Mouse (Mus musculus): ENCODE results near the gene Chst1. TPM values are rescaled to one million over a fixed set of nuclear protein-coding genes. Genes with fewer than 3 reads are reported as not detected.

Chst1 gene
- polyA plus RNA-seq, 1 experiment, result 5.5 TPM

DNA sequence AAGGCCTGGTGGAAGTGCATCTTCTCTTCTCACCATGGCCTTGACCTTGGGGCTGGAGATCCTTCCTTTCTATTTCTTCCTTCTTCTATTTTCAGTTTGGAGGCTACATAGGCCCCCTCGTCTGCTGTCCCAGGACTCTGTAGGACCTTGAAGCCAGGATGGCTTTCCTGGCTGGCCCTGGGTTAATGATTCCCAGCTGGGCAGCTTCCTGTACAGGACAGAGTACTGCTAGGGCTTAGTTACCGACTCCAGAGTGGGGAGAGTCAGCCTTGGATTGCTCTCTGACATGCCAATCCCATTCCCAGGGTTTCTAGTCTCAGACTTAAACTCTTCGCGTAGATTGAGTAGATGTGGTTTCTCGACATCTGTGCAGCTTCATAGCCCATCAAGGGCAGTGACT lies 16.9 kb upstream of the Chst1 start:
- H3K27me3 ChIP-seq (ENCODE audit: control insufficient read depth, insufficient read depth, low read length), result no peaks in the 10 kb centered on the region
- TF ChIP-seq POLR2A (IDR thresholded peaks at IDR 0.05; ENCODE audit: low read depth, low read length) (no peak), CTCF (IDR thresholded peaks at IDR 0.05; ENCODE audit: extremely low read depth, insufficient read length, insufficient replicate concordance, low read depth, low read length) (no peak)
- no peak overlapping the region for H3K4me3 ChIP-seq (ENCODE audit: low read depth, low read length)
- no peak overlapping the region for H3K27ac ChIP-seq (ENCODE audit: insufficient read depth, low read depth, low read length)
- WGBS, result 65% methylated on average over 5 of the region's 5 CpGs
- no peaks in the 10 kb centered on the region for H3K4me1 ChIP-seq (ENCODE audit: control insufficient read depth, insufficient read depth, insufficient read length, low read length)
- no peaks in the 10 kb centered on the region for H3K36me3 ChIP-seq (ENCODE audit: control insufficient read depth, insufficient read depth, low read length)

DNA sequence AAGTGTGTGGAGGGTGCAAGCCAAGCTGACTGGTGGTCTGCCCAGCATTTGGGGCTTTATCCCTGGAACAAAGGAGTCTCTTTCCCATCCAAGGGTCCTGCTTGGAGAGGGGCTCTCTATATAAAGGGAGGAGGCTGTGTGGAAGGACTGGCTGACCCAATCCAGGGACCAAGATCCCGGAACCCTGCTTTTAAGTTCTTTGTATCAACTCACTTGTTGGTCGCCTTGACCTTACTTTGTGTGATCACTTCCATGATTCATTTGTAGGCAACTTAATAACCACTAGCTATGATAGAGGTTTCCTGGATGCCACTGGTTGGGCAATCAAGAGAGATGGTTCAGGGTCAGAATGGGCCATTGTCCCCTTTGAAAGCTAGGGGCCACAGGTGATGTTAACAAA lies 11.7 kb upstream of the Chst1 start:
- no peak for TF ChIP-seq POLR2A (IDR thresholded peaks at IDR 0.05; ENCODE audit: low read depth, low read length)
- no peak for TF ChIP-seq CTCF (IDR thresholded peaks at IDR 0.05; ENCODE audit: extremely low read depth, insufficient read length, insufficient replicate concordance, low read depth, low read length)
- WGBS, result 88% methylated on average over 2 of the region's 2 CpGs
- Histone ChIP-seq H3K4me1 (ENCODE audit: control insufficient read depth, insufficient read depth, insufficient read length, low read length) (no peaks in the 10 kb centered on the region), H3K36me3 (ENCODE audit: control insufficient read depth, insufficient read depth, low read length) (no peaks in the 10 kb centered on the region), H3K4me3 (ENCODE audit: low read depth, low read length) (no peak overlapping the region), H3K27me3 (ENCODE audit: control insufficient read depth, insufficient read depth, low read length) (no peaks in the 10 kb centered on the region), H3K27ac (ENCODE audit: insufficient read depth, low read depth, low read length) (no peak overlapping the region)

GRCm38 (mm10) chr2:92594929-92595730 lies 4.4 kb upstream of the Chst1 start:
- no peaks in the 10 kb centered on the region for H3K36me3 ChIP-seq (ENCODE audit: control insufficient read depth, insufficient read depth, low read length)
- H3K27ac ChIP-seq (ENCODE audit: insufficient read depth, low read depth, low read length), result no peak overlapping the region
- peaks cover 8% of the 10 kb centered on the region for H3K27me3 ChIP-seq (ENCODE audit: control insufficient read depth, insufficient read depth, low read length)
- H3K4me1 ChIP-seq (ENCODE audit: control insufficient read depth, insufficient read depth, insufficient read length, low read length), result no peaks in the 10 kb centered on the region
- H3K4me3 ChIP-seq (ENCODE audit: low read depth, low read length), result no peak overlapping the region
- WGBS, result 55% methylated on average over 11 of the region's 11 CpGs
- TF ChIP-seq POLR2A (IDR thresholded peaks at IDR 0.05; ENCODE audit: low read depth, low read length) (no peak), CTCF (IDR thresholded peaks at IDR 0.05; ENCODE audit: extremely low read depth, insufficient read length, insufficient replicate concordance, low read depth, low read length) (no peak)

DNA sequence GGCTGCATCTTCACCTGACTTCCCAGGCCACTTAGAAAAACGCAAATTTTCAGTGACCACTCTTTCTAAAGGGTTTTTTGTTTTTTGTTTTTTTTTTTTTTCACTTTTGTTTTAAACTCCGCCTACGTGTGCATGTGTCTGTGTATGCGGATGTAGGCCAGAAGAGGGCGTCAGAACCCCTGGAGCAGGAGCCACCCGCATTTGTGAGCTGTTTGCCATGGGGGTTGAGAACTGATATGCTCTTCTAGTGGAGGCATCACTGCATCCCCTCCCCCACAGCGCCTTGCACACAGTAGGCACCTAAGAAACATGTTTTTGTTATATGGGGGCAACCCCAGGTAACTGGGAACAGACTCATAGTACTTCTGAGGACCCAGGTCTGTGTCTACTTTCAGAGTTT lies 2.2 kb upstream of the Chst1 start:
- WGBS, result 15% methylated on average over 7 of the region's 7 CpGs
- Histone ChIP-seq H3K27ac (ENCODE audit: insufficient read depth, low read depth, low read length) (no peak overlapping the region), H3K4me3 (ENCODE audit: low read depth, low read length) (no peak overlapping the region), H3K4me1 (ENCODE audit: control insufficient read depth, insufficient read depth, insufficient read length, low read length) (no peaks in the 10 kb centered on the region), H3K27me3 (ENCODE audit: control insufficient read depth, insufficient read depth, low read length) (peaks cover 20% of the 10 kb centered on the region), H3K36me3 (ENCODE audit: control insufficient read depth, insufficient read depth, low read length) (no peaks in the 10 kb centered on the region)
- TF ChIP-seq CTCF (IDR thresholded peaks at IDR 0.05; ENCODE audit: extremely low read depth, insufficient read length, insufficient replicate concordance, low read depth, low read length) (no peak), POLR2A (IDR thresholded peaks at IDR 0.05; ENCODE audit: low read depth, low read length) (no peak)

DNA sequence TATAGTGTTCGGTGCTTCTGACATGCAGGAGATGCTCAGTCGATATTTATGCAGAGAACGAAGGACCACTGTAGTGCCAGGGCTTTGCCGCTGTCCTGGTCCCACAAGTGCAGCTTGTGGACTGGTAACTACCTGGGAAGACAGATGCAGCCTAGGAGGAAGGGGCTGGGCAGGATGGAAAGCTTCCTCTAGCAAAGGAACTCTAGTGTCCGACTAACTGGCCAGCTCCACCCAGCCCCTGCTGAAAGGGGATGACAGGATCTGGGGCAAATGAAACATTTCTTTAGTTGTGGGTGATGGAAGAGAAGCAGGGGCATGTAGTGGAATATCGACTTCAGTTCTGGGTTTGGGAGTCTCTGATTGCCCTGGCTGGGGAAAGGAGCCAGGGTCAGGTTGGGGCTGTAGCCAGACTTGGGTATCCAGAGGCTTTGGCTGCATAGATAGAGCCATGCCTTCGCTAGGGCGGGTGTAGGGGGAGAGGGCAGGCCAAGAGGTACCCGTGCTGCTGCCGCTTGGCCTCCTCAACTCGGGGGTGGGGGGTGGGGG lies 493 bp upstream of the Chst1 start:
- Histone ChIP-seq H3K36me3 (ENCODE audit: control insufficient read depth, insufficient read depth, low read length) (no peaks in the 10 kb centered on the region), H3K4me1 (ENCODE audit: control insufficient read depth, insufficient read depth, insufficient read length, low read length) (no peaks in the 10 kb centered on the region), H3K27ac (ENCODE audit: insufficient read depth, low read depth, low read length) (no peak overlapping the region), H3K4me3 (ENCODE audit: low read depth, low read length) (no peak overlapping the region), H3K27me3 (ENCODE audit: control insufficient read depth, insufficient read depth, low read length) (peaks cover 25% of the 10 kb centered on the region)
- TF ChIP-seq CTCF (IDR thresholded peaks at IDR 0.05; ENCODE audit: extremely low read depth, insufficient read length, insufficient replicate concordance, low read depth, low read length) (no peak), POLR2A (IDR thresholded peaks at IDR 0.05; ENCODE audit: low read depth, low read length) (no peak)
- WGBS, result 31% methylated on average over 10 of the region's 11 CpGs

DNA sequence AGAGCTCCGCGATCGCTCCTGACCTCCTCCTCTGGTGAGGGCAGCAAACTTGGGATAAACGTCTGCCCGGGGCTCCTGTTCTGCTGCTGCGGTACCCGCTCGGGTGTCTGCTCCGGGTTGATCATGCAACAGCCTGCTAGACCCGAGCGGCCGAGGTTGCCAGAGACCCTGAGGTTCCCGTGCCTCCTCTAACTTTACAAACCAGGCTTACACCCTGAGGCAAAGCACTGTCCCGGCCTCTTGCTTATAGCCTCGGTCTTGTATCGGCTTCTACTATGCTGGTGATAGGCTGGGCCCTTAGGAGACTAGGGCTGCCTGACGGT lies 802 bp downstream of the Chst1 start:
- no peaks in the 10 kb centered on the region for H3K36me3 ChIP-seq (ENCODE audit: control insufficient read depth, insufficient read depth, low read length)
- WGBS, result 4% methylated on average over 17 of the region's 17 CpGs
- H3K27me3 ChIP-seq (ENCODE audit: control insufficient read depth, insufficient read depth, low read length), result peaks cover 25% of the 10 kb centered on the region
- H3K4me1 ChIP-seq (ENCODE audit: control insufficient read depth, insufficient read depth, insufficient read length, low read length), result no peaks in the 10 kb centered on the region
- no peak overlapping the region for H3K27ac ChIP-seq (ENCODE audit: insufficient read depth, low read depth, low read length)
- TF ChIP-seq POLR2A (IDR thresholded peaks at IDR 0.05; ENCODE audit: low read depth, low read length) (no peak), CTCF (IDR thresholded peaks at IDR 0.05; ENCODE audit: extremely low read depth, insufficient read length, insufficient replicate concordance, low read depth, low read length) (no peak)
- H3K4me3 ChIP-seq (ENCODE audit: low read depth, low read length), result peak overlapping the region; percentile 62

DNA sequence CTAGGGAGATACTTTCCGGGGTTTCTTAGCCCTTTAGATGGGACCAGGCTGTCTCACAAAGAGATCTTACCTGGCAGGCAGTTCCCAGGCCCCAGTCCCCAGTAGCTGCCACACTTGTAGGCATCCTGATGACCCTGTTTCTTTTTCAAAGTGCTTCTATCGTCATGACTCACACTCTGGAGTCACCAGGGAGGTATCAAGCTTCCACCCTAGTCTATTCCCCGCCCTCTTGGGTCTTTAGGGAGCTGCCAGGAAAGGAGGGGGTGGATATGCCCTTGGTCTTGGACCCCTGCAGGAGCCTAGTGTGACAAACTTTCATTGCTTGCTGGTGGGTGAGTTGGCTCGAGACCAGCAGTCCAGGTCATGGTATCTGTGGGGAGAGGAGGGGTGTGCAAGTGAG lies 1.7 kb downstream of the Chst1 start:
- Histone ChIP-seq H3K27ac (ENCODE audit: insufficient read depth, low read depth, low read length) (no peak overlapping the region), H3K4me1 (ENCODE audit: control insufficient read depth, insufficient read depth, insufficient read length, low read length) (no peaks in the 10 kb centered on the region), H3K4me3 (ENCODE audit: low read depth, low read length) (no peak overlapping the region), H3K27me3 (ENCODE audit: control insufficient read depth, insufficient read depth, low read length) (peaks cover 25% of the 10 kb centered on the region), H3K36me3 (ENCODE audit: control insufficient read depth, insufficient read depth, low read length) (no peaks in the 10 kb centered on the region)
- no peak for TF ChIP-seq CTCF (IDR thresholded peaks at IDR 0.05; ENCODE audit: extremely low read depth, insufficient read length, insufficient replicate concordance, low read depth, low read length)
- 53% methylated on average over 4 of the region's 4 CpGs for WGBS

Data from small intestine, adult 2 months (tissue).